Mouse (Mus musculus) hindbrain, postnatal 0 days (tissue): ENCODE data around the gene Gm826. TPM values are rescaled to one million over a fixed set of nuclear protein-coding genes. Genes with fewer than 3 reads are reported as not detected.

Source experiments
- ATAC-seq: fragments of 200-750 bp; cut with Nextera tagmentation; 2 replicates; pipeline ENCODE4 v1.8.0; 2017; ENCODE audit warnings: mild to moderate bottlenecking, moderate TSS enrichment, moderate library complexity
- DNase-seq: peaks from one replicate; pipeline ENCODE4 v3.0.0-alpha.2; 2015; ENCODE audit warnings: low spot score
- H3K27ac ChIP-seq: fragments of 300-500 bp; sonication (generic); 2 replicates; pipeline ENCODE4 v1.5.1; 2014; ENCODE audit warnings: mild to moderate bottlenecking
- H3K27me3 ChIP-seq: fragments of 300-500 bp; sonication (generic); 2 replicates; pipeline ENCODE4 v1.6.1; 2014; ENCODE audit warnings: low read length, mixed read lengths; ENCODE audit not compliant: insufficient read depth
- H3K36me3 ChIP-seq: fragments of 300-500 bp; sonication (generic); 2 replicates; pipeline ENCODE4 v1.6.1; 2014; ENCODE audit warnings: low read length, mixed read lengths; ENCODE audit not compliant: insufficient read depth
- H3K4me1 ChIP-seq: fragments of 300-500 bp; sonication (generic); 2 replicates; pipeline ENCODE4 v1.6.1; 2014; ENCODE audit warnings: antibody characterized with exemption, low read length, mixed read lengths; ENCODE audit not compliant: insufficient read depth
- H3K4me2 ChIP-seq: fragments of 300-500 bp; sonication (generic); 2 replicates; pipeline ENCODE4 v1.6.1; 2014; ENCODE audit warnings: low read depth, mild to moderate bottlenecking, low read length, moderate library complexity, mixed read lengths
- H3K4me3 ChIP-seq: fragments of 300-500 bp; sonication (generic); 2 replicates; pipeline ENCODE4 v1.5.1; 2014; ENCODE audit warnings: low read length
- H3K9ac ChIP-seq: fragments of 300-500 bp; sonication (generic); replicated peaks from 2 replicates; pipeline ENCODE4 v1.6.1; 2014; ENCODE audit warnings: mild to moderate bottlenecking, low read length, moderate library complexity, mixed read lengths
- H3K9me3 ChIP-seq: fragments of 300-500 bp; sonication (generic); 2 replicates; pipeline ENCODE4 v1.6.1; 2016; ENCODE audit warnings: low read length, mixed read lengths
- CTCF ChIP-seq: IDR thresholded peaks from 2 replicates; pipeline ENCODE4 v1.5.1; 2016; ENCODE audit warnings: antibody characterized with exemption, control low read depth, low read depth
- WGBS: fragments of 180-500 bp; shearing (Covaris S2); extraction: QIAGEN DNeasy Blood & Tissue Kit; methylation state at CpG from one replicate; pipeline ENCODE4 v1.1.7; 2014; 5-methylcytosine and 5-hydroxymethylcytosine counted together
- polyA plus RNA-seq: library from polyadenylated mRNA; unstranded; fragments of >200 nt; fragmentation: Nextera tagmentation; extraction: Ambion mirVana; gene quantifications from 2 replicates; pipeline ENCODE4 v1.2.1, GENCODE M21; 2015
- total RNA-seq: library from RNA; depleted of rRNA; stranded (reverse); fragments of >200 nt; gene quantifications from 2 replicates; pipeline ENCODE4 v1.2.3, GENCODE M21; 2014

Gm826 gene
- total and polyA plus RNA-seq, 2 experiments from 2014 or later: 1.1 TPM; not detected in 1

DNA sequence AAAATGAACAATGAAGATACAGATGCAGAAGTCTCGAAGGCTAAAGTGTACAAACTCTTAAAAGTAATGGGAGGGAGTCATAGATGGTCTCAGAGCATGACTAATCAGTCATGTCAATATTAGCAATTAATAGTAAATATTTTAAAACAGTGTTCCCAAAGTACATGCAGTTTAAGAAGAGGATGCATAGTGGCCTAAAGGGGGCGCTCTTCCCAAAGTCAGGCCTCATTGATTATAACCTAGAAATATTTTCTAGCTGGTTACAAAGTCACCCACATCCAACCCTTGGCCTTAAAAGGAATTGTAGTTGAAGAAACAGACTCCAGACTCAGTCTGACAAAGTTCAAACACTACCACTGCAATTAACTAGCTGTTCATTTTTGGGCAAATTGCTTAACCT, 20.4 kb upstream of the Gm826 start:
- 74% methylated on average over 2 of the region's 2 CpGs for WGBS
- no peaks in the 10 kb centered on the region for H3K36me3 ChIP-seq
- no peak for ATAC-seq

DNA sequence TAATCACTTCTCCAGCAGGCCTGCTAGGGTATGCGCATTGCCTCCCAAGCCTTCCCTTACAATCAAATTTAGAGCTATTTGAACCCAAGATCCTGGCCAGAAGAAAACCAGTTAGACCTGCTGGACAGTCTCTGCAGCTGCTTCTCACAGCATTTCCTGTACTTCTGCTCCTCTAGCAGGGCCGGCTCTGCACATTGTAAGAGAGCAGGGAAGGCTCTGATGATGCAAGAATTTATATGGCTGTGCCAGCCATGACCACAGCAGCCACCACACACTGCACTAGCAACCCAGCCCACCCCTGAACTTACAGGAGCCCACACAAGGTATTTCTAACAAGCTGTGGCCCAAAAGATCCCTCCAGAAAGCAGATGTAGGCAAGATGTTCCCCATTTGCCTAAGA, 19.6 kb upstream of the Gm826 start:
- no peaks in the 10 kb centered on the region for H3K4me1 ChIP-seq
- no peak for TF ChIP-seq CTCF
- 83% methylated on average over 2 of the region's 2 CpGs for WGBS
- ATAC-seq: no peak
- no peaks in the 10 kb centered on the region for H3K36me3 ChIP-seq
- no peak overlapping the region for H3K4me2 ChIP-seq
- no peak overlapping the region for H3K27ac ChIP-seq
- no peaks in the 10 kb centered on the region for H3K9me3 ChIP-seq
- peaks cover 9% of the 10 kb centered on the region; the same call in 1 of the 2 replicates for H3K27me3 ChIP-seq
- DNase-seq: no peak
- no peak overlapping the region for H3K9ac ChIP-seq
- H3K4me3 ChIP-seq: no peak overlapping the region

More for the DNA sequence above, 20.4 kb upstream of the Gm826 start:
- Histone ChIP-seq H3K27ac (no peak overlapping the region), H3K4me3 (no peak overlapping the region), H3K4me1 (no peaks in the 10 kb centered on the region), H3K9me3 (no peaks in the 10 kb centered on the region), H3K4me2 (no peak overlapping the region), H3K9ac (no peak overlapping the region), H3K27me3 (peaks cover 16% of the 10 kb centered on the region; the same call in 1 of the 2 replicates)
- no peak for TF ChIP-seq CTCF
- no peak for DNase-seq

DNA sequence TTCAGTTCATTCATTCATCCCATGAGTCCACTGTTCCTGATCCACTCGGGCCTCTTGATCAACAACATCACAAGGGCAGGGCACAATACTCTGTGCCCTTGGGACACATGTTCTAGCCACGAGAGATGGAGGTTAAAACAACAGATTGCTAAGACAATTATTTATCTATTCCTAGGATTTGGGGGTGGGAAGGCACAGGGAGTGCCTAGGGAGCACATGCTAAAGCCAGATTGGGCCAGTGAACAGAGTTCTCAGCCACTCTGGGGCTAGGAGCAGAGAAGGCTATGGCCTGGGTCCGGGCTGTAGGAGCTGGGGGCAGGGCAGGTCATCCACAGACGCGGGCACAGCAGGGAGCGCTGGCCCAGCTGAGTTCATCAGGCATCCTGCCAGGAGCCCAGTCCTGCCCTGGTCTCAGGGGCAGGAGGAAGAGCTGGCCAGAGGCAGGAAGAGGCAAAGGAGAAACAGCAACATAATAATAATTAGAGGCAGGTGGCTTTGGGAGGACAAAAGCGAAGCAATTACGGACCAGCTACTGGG, 17.1 kb upstream of the Gm826 start:
- H3K9ac ChIP-seq: no peak overlapping the region
- DNase-seq (no peak), ATAC-seq (no peak)
- H3K4me1 ChIP-seq: no peaks in the 10 kb centered on the region
- WGBS: 24% methylated on average over 8 of the region's 8 CpGs
- no peaks in the 10 kb centered on the region for H3K9me3 ChIP-seq
- no peak for TF ChIP-seq CTCF
- no peak overlapping the region for H3K4me3 ChIP-seq
- H3K27ac ChIP-seq: no peak overlapping the region
- H3K4me2 ChIP-seq: no peak overlapping the region
- H3K36me3 ChIP-seq: no peaks in the 10 kb centered on the region
- no peaks in the 10 kb centered on the region for H3K27me3 ChIP-seq

DNA sequence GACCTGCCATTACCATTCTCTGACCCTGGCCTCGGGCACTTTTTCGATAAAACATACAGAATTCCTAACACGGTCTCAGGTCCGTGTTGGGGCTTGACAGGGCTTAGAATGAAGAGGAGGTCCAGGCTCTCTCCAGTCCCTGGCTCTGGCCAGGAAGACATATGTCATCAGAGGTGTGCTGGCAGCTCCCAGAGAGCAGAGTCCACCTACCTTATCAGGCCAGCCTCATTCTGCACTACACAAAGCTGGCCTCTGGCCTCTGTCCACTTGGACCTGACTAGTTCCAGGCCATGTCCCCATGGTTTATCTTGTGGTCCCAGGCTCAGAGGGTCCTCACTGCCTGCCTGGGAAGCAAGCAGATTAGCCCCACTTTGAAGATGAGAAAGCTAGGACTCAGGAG, 15.6 kb upstream of the Gm826 start:
- no peak for ATAC-seq
- WGBS: 82% methylated on average over 4 of the region's 4 CpGs

DNA sequence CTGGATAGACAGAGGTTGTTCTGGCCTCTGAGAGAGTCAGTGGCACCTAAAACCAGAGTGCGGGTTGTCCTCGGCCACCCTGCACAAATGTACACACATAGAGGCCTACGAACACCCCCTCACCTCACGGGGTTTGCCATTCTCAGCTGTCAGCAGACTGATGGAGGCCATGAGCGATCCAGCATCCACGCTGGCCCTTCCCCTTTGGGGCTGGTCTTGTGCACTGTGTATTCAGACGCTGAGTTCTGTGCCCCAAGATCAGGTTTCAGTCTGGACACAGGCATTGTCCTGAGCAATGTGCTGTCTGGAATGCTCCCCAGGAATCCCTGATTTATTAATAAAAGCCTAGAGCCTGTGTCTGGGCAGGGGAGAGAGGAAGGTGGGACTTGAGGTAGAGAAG, 14.8 kb upstream of the Gm826 start:
- H3K4me1 ChIP-seq: no peaks in the 10 kb centered on the region
- TF ChIP-seq CTCF: no peak
- no peaks in the 10 kb centered on the region for H3K36me3 ChIP-seq
- no peak overlapping the region for H3K27ac ChIP-seq
- no peaks in the 10 kb centered on the region for H3K27me3 ChIP-seq
- H3K4me2 ChIP-seq: no peak overlapping the region
- no peak overlapping the region for H3K9ac ChIP-seq
- ATAC-seq (no peak), DNase-seq (no peak)
- no peaks in the 10 kb centered on the region for H3K9me3 ChIP-seq
- 40% methylated on average over 7 of the region's 7 CpGs for WGBS
- no peak overlapping the region for H3K4me3 ChIP-seq

More for the DNA sequence above, 15.6 kb upstream of the Gm826 start:
- no peak for DNase-seq
- Histone ChIP-seq H3K9me3 (no peaks in the 10 kb centered on the region), H3K4me2 (no peak overlapping the region), H3K36me3 (no peaks in the 10 kb centered on the region), H3K4me3 (no peak overlapping the region), H3K27me3 (no peaks in the 10 kb centered on the region), H3K27ac (no peak overlapping the region), H3K9ac (no peak overlapping the region), H3K4me1 (no peaks in the 10 kb centered on the region)
- no peak for TF ChIP-seq CTCF

DNA sequence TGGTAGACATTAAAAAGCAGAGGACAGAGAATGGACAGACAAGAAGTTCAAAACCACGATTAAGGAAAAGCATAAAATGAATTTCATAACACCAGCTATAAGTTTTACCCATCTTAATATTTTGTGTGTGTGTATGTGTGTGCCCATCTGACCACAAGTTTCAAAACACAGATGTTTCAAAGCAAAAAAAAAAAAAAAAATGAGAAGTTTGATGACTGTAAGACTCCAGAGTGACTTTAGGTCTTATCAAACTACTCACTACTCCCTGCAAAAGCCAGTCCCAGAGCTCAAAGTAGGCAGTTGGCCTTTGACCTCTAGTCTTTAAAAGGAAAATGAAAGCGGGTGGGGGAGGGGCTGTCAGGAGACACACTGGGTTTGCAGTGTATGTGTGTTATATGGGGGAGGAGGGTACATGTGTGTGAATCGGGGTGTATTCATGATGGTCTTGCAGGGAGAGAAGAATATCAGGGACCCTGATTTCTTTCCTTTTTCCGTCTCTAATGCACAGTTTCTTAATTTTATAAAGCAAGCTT, 14.2 kb upstream of the Gm826 start:
- TF ChIP-seq CTCF: no peak
- DNase-seq (no peak), ATAC-seq (no peak)
- Histone ChIP-seq H3K4me3 (no peak overlapping the region), H3K4me1 (no peaks in the 10 kb centered on the region), H3K9ac (no peak overlapping the region), H3K4me2 (no peak overlapping the region), H3K27me3 (no peaks in the 10 kb centered on the region), H3K9me3 (no peaks in the 10 kb centered on the region), H3K36me3 (no peaks in the 10 kb centered on the region), H3K27ac (no peak overlapping the region)
- 70% methylated on average over 4 of the region's 4 CpGs for WGBS

DNA sequence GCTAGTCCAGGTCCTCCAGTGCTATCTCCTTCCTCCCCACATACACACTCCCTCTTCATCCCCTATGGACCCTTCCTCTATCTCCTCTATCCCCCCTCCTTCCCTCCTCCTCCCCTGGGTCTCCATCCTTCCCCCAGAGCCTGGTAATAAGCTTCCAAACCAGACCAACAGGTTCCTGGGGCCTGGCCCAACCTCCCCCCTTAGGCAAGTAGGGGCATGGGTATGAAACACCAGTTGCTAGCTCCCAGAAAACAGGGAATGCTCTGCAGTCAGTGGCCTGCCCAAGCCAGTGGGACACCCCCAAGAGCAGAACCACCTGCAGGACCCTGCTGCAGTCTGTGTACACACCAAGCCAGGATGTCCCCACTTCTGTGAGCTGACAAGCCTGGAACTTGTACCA, 11.7 kb upstream of the Gm826 start:
- ATAC-seq: no peak

More for the DNA sequence above, 11.7 kb upstream of the Gm826 start:
- Histone ChIP-seq H3K4me2 (no peak overlapping the region), H3K9me3 (no peaks in the 10 kb centered on the region), H3K9ac (no peak overlapping the region), H3K36me3 (no peaks in the 10 kb centered on the region), H3K27me3 (no peaks in the 10 kb centered on the region), H3K4me1 (no peaks in the 10 kb centered on the region), H3K4me3 (no peak overlapping the region), H3K27ac (no peak overlapping the region)
- no peak for DNase-seq
- TF ChIP-seq CTCF: no peak
